Mouse (Mus musculus): ENCODE measurements around the gene Neto2.

Neto2 gene

GRCm38 (mm10) chr8:85601741-85602140 lies 99.0 kb downstream of the Neto2 start:
- DNase-seq = no peak

GRCm38 (mm10) chr8:85597413-85598191 lies 103.1 kb downstream of the Neto2 start:
- no peak for DNase-seq

- DNase-seq = no peak
These were observed 105.3 kb downstream of the Neto2 start for GRCm38 (mm10) chr8:85595391-85595790.

- DNase-seq = no peak
These were observed 105.7 kb downstream of the Neto2 start for GRCm38 (mm10) chr8:85594983-85595382.

DNA sequence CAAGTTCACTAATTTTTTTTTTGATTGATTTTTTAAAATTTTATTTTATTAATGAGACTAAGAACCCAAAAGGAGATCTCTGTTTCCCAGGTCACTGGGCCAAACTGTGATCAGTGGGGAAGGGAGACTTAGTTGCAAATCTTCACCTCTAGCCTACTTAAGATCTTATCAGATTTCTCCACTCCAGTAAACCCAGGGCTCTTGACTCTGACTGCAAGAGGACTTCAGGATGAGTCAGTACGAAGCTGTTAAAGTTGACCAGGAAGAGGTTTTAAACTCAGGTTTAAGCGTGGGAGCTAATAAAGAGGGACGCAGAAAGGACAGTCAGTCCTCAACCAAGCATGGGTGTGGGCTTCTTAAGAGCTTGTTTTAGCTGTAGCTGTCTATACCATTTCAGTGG lies 107.4 kb downstream of the Neto2 start:
- no peak for DNase-seq

GRCm38 (mm10) chr8:85591532-85591931 lies 109.2 kb downstream of the Neto2 start:
- DNase-seq = no peak

GRCm38 (mm10) chr8:85590258-85590657 lies 110.5 kb downstream of the Neto2 start:
- DNase-seq = no peak

DNA sequence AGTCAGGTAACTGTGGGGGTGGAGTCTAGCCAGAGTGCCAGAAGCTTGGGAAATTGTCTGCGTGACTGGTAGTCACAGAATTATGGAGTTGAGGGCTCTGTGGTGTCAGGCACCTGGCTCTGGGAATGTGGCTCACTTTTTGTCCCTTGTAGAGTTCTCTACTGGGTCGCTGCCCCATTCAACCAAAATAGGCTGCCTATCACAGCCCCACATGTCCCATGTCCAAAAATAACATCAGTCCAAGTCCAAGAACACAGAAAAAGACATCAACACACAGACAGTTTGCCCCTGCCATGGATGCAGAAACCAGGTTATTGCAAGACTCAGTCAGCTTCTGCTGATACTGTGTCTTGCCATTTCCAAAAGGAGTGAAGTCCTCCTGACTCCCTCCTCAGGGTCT lies 112.1 kb downstream of the Neto2 start:
- DNase-seq = no peak

Data from right cerebral cortex, postnatal 4 days (tissue).